Mouse (Mus musculus): ENCODE measurements around the gene Gm20696. TPM values are rescaled to one million over a fixed set of nuclear protein-coding genes. Genes with fewer than 3 reads are reported as not detected.

The Gm20696 gene
- 0.17 and 0.29 TPM in 2 replicates for polyA plus RNA-seq (2012; rRNA removed)

DNA sequence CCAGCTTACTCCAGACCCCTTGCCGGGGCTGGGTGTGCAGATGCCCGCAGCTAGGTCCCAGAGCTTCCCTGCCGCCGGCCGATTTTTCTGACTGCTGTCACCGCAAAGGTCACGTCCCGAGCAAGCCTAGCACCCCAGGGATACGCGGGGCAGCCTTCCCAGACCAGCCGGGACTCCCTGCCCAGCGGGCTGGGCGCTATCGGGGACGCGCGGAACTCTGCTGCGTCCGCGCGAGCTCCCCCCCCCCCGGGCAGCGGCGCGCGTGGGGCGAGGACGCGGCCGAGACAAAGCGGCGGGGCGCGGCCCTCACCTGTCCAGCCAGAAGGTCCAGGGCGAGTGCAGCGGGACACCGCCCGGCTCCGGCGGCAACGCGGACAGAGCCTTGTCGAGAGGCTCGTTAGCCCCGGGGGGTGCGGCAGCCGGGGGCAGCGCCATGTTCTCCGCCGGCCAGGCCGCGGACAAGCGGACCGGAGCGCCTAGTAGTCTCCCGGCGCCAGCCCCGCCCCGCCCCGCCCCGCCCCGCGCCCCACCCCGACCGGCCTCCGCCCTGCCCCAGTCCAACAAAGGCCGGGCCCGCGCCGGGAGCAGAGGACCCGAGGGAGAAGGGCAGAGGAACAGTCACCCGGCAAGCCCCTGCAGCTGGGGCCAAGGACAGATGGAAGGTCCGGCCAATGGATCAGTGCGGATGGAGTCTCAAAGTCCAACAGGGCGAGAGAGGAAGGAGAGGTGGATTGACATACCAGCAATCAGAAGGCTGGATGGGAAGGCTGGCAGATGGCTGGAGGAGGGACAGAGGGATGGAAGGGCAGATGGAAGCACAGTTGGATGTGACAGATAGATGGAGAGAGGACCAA lies at the start of gene Gm20696, which contains the start of gene Eif4e3:
Gene Gm20696 (minus strand): TSS at position 480 of the 854 bp plus-strand sequence.
Gene Eif4e3 (minus strand): TSS at position 454 of the 854 bp plus-strand sequence.

DNA sequence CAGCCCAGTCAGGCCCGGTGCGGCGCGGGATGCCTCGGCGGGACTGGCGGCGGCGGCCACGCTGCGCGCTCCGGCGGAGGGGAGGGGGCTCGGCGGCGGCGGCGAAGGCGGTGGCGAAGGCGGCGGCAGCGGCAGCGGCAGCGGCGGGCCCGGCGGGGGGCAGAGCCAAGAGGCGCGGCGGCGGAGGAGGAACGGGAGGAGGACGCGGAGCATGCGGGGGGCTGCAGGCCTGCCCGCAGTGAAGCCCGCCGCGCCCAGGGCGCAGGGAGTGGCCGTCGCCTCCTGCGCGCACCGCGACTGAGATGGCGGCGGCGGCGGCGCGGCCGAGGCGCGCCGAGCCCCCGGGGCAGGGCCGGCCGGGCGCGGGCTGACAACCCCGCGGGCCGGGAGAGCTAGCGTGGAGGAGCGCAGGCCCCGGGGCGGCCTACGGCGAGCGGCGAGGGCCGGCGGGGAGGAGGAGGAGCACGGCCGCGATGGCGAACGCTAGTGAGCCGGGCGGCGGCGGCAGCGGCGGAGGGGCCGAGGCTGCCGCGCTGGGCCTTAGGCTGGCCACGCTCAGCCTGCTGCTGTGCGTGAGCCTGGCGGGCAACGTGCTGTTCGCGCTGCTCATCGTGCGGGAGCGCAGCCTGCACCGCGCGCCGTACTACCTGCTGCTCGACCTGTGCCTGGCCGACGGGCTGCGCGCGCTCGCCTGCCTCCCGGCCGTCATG lies 25.8 kb upstream of the Gm20696 start, which contains the start of gene Gpr27:
Gene Gpr27 (plus strand): TSS at position 474 of the 710 bp plus-strand sequence.

DNA sequence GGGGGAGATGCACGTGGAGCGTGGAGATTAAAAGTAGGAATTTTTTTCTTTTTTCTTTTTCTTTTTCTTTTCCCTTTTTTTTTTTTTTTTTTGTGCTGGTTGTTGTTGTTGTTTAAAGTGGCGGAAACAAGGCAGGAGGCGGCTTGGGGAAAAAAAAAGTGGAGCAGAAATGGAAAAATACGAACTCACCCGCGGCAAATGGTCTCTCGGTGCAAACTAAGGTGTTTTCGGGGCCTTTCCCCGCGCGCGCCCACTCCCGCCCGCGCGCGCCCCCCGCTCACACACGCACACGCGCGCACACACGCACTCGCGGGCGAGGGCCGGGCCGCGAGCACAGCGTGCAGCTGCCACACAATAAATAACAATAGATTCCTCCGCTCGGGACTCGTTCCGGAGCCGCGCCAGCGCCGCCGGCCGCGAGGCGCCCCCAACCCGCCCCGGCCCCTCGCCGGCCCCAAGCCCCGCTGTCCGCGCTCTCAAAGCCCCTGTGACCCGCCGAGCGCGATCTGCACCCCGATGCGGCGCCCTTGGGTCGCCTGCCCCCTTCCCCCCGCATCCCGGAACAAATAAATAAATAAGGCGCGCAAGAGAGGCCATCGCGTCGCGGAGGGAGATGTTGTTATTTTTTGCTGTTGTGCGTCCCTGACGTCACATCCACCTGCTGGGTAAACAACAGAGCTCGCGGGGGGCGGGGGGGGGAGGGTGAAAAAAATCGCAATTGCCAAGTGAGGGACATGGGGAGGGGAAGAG lies 144.1 kb downstream of the Gm20696 start, which contains the start of gene Foxp1:
Gene Foxp1 (minus strand): TSS at position 363 of the 750 bp plus-strand sequence.

Other genes with a start within 250 kb of the Gm20696 start
- gene Foxp1, start 144.1 kb downstream of the Gm20696 start, polyA plus RNA-seq (2012; rRNA removed): 51.8 and 55.2 TPM in 2 replicates
- 0.84 and 0.85 TPM in 2 replicates for gene Eif4e3, start within 50 bp of the Gm20696 start, polyA plus RNA-seq (2012; rRNA removed)
- 2.4 and 5.7 TPM in 2 replicates for gene Gpr27, start 25.9 kb upstream of the Gm20696 start, polyA plus RNA-seq (2012; rRNA removed)
- not detected in 2 replicates for gene Prok2, start 59.6 kb upstream of the Gm20696 start, polyA plus RNA-seq (2012; rRNA removed)